Mouse (Mus musculus) ES-Bruce4 (cell line): Measurements from ENCODE around the gene Fbp2. TPM values are rescaled to one million over a fixed set of nuclear protein-coding genes. Genes with fewer than 3 reads are reported as not detected.

Experiments used
- H3K27ac ChIP-seq: 2 replicates; pipeline ENCODE4 v1.5.1; 2012; ENCODE audit warnings: low read length, inconsistent platforms; ENCODE audit not compliant: insufficient read depth
- H3K27me3 ChIP-seq: 2 replicates; pipeline ENCODE4 v1.6.1; 2012; ENCODE audit warnings: mild to moderate bottlenecking, low read length, inconsistent platforms; ENCODE audit not compliant: control insufficient read depth, poor library complexity, insufficient read depth, severe bottlenecking
- H3K36me3 ChIP-seq: 2 replicates; pipeline ENCODE4 v1.6.1; 2012; ENCODE audit warnings: inconsistent platforms, mild to moderate bottlenecking, low read length, moderate library complexity; ENCODE audit not compliant: control insufficient read depth, poor library complexity, insufficient read depth, severe bottlenecking
- H3K4me1 ChIP-seq: one replicate; pipeline ENCODE4 v1.8.1; 2011; ENCODE audit warnings: low read length; ENCODE audit not compliant: control insufficient read depth, insufficient read depth
- H3K4me3 ChIP-seq: 2 replicates; pipeline ENCODE4 v1.5.1; 2011; ENCODE audit warnings: low read depth, mild to moderate bottlenecking, low read length
- H3K9ac ChIP-seq: 2 replicates; pipeline ENCODE4 v1.6.1; 2012; ENCODE audit warnings: low read depth, mild to moderate bottlenecking, inconsistent platforms; ENCODE audit not compliant: poor library complexity, severe bottlenecking
- H3K9me3 ChIP-seq: replicated peaks from 2 replicates; pipeline ENCODE4 v1.6.1; 2012; ENCODE audit warnings: mild to moderate bottlenecking, low read length, inconsistent platforms; ENCODE audit not compliant: control insufficient read depth, poor library complexity, insufficient read depth, severe bottlenecking
- CTCF ChIP-seq: IDR thresholded peaks from one replicate; pipeline ENCODE4 v1.8.1; 2011; ENCODE audit warnings: low read depth, low read length
- EP300 ChIP-seq: IDR thresholded peaks from 2 replicates; pipeline ENCODE4 v1.6.1; 2011; ENCODE audit warnings: low read depth, low read length; ENCODE audit not compliant: insufficient read depth
- POLR2A ChIP-seq: IDR thresholded peaks from one replicate; pipeline ENCODE4 v1.8.1; 2011; ENCODE audit warnings: low read length; ENCODE audit not compliant: insufficient read depth
- polyA plus RNA-seq: library from polyadenylated mRNA; stranded (reverse); fragments of >200 nt; gene quantifications from 2 replicates; pipeline ENCODE4 v1.2.4, GENCODE M21; 2011; ENCODE audit warnings: low read depth; ENCODE audit not compliant: missing spikeins, insufficient read depth, insufficient read length

Gene Fbp2
- polyA plus RNA-seq, 1 experiment, result not detected

DNA sequence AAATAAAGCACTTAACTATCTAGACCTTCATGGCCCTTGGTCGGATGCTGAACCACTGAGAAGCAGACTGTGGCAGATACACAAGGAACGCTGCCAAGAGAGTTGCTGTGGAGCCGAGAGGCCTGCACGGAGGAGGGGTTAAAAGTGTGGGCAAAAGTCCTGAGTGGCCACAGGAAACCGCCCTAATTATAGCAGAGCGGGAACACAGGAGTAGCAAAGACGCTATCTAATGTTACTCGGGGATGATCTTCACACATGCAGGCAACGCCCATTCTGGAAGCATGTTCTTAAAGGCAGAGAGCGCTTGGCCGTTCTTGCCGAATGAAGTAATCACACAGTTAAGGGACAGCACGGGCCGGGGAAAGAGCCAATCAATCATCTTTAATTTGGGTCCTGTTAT, 1.4 kb downstream of the Fbp2 start:
- no peak overlapping the region for H3K4me3 ChIP-seq
- TF ChIP-seq POLR2A (no peak), CTCF (no peak)
- H3K27ac ChIP-seq, result no peak overlapping the region
- H3K36me3 ChIP-seq, result no peaks in the 10 kb centered on the region
- no peaks in the 10 kb centered on the region for H3K4me1 ChIP-seq
- H3K9me3 ChIP-seq, result no peaks in the 10 kb centered on the region
- H3K27me3 ChIP-seq, result no peaks in the 10 kb centered on the region
- no peak overlapping the region for H3K9ac ChIP-seq

DNA sequence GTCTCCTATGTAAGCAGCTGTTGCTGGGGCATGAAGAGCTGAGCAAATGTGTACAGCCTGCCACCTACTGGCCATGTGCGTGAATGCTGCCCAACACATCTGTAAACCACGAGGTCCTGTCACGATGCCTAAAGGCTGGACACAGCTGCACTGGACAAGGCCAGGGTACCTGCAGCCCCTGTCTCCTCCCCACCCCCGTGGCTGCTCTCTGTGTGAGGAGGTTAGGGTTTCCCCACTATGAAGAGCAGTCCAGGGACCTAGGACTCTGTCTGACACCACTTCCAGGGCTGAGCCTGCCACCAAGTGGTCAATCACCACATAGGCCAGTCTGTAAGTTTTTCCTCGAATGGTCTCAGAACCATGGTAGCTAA, 1.9 kb downstream of the Fbp2 start:
- no peaks in the 10 kb centered on the region for H3K9me3 ChIP-seq
- H3K27ac ChIP-seq, result no peak overlapping the region
- peak overlapping the region; percentile 29 for H3K4me3 ChIP-seq
- H3K36me3 ChIP-seq, result no peaks in the 10 kb centered on the region
- H3K9ac ChIP-seq, result no peak overlapping the region
- TF ChIP-seq CTCF, result peak; percentile 91
- no peak for TF ChIP-seq POLR2A
- peak; percentile 46; the same call in 1 of the 2 replicates for TF ChIP-seq EP300
- no peaks in the 10 kb centered on the region for H3K4me1 ChIP-seq
- no peaks in the 10 kb centered on the region for H3K27me3 ChIP-seq

DNA sequence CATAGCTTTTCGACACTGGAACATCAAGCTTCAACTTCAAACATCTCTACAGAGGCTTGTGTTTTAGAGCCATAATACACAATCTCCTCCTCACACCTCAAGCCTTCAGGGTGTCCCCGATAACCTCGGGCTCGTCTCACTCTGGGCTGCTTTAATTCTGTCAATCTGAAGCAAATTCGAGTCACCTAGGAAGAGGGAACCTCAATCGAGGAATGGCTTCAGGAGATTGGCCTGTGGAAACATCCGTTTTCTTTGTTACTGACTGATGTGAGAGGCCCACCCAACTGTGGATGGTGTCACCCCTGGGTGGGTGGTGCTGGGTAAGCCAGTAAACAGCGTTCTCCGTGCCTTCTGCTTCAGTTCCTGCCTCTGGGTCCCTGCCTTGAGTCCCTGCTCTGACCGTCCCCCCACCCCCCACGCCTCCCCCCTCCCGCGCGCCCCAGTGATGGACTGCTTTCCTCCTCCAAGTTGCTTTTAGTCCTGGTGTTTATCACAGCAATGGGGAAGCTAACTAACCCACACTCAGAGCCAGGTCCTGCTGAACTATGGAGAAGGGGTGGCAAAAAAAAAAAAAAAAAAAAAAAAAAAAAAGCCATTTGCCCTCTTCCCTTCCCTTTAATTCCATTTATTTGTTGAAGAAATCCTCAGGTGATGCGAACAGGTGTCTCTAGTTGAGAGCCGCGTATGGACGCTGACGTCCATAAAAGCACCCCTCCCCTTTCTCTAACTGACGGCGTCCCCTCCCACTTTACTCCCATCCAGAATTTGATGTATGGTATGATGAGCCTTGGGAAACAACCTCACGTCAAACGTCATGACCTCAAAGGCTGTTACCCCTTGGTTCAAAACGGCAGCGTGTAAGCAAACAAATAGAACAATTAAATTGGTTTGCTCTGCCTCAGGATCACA, 2.6 kb downstream of the Fbp2 start:
- Histone ChIP-seq H3K4me3 (peak overlapping the region; percentile 29), H3K4me1 (no peaks in the 10 kb centered on the region), H3K27me3 (no peaks in the 10 kb centered on the region), H3K9me3 (no peaks in the 10 kb centered on the region), H3K36me3 (no peaks in the 10 kb centered on the region), H3K9ac (no peak overlapping the region), H3K27ac (no peak overlapping the region)
- TF ChIP-seq CTCF (no peak), POLR2A (no peak), EP300 (no peak)

- Histone ChIP-seq H3K27ac (no peak overlapping the region), H3K9me3 (no peaks in the 10 kb centered on the region), H3K9ac (no peak overlapping the region)
These were observed 3.6 kb downstream of the Fbp2 start for GRCm38 (mm10) chr13:62854666-62855065.

GRCm38 (mm10) chr13:62833341-62833740, 24.9 kb downstream of the Fbp2 start:
- no peaks in the 10 kb centered on the region for H3K36me3 ChIP-seq
- peaks cover 2% of the 10 kb centered on the region for H3K4me1 ChIP-seq
- TF ChIP-seq POLR2A (no peak), EP300 (no peak), CTCF (no peak)
- no peak overlapping the region for H3K27ac ChIP-seq
- no peak overlapping the region for H3K4me3 ChIP-seq
- H3K27me3 ChIP-seq, result no peaks in the 10 kb centered on the region
- no peak overlapping the region for H3K9ac ChIP-seq
- H3K9me3 ChIP-seq, result no peaks in the 10 kb centered on the region

More at GRCm38 (mm10) chr13:62854666-62855065, 3.6 kb downstream of the Fbp2 start:
- H3K36me3 ChIP-seq, result no peaks in the 10 kb centered on the region
- TF ChIP-seq CTCF (peak; percentile 81), EP300 (no peak)
- no peaks in the 10 kb centered on the region for H3K4me1 ChIP-seq
- H3K4me3 ChIP-seq, result no peak overlapping the region
- H3K27me3 ChIP-seq, result no peaks in the 10 kb centered on the region

DNA sequence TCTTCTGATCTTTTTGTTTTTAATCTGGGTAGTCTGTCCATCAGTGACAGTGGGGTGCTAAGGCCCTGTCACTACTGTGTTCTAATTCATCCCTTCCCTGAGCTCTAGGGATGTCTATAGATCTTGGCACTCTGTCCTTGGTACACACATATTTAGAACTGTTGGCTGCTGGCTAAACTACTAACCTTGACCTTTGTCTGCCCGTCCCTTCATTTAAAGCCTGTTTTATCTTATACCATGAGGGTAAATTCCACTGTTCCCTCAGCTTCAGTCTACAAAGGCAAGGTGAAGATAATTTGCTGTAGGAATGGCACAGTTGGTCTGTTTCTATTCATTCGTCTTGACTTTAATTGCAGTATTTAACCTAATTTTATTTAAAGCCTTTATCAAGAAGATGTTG, 26.0 kb downstream of the Fbp2 start:
- H3K27me3 ChIP-seq, result no peaks in the 10 kb centered on the region
- H3K36me3 ChIP-seq, result no peaks in the 10 kb centered on the region
- no peak overlapping the region for H3K9ac ChIP-seq
- H3K4me1 ChIP-seq, result peaks cover 2% of the 10 kb centered on the region
- H3K27ac ChIP-seq, result no peak overlapping the region
- H3K9me3 ChIP-seq, result no peaks in the 10 kb centered on the region
- H3K4me3 ChIP-seq, result no peak overlapping the region
- TF ChIP-seq CTCF (no peak), POLR2A (no peak), EP300 (no peak)
